Mouse (Mus musculus) neutrophil, adult 5-6 weeks (primary cell): ENCODE measurements at regions not wholly inside any gene's neighbourhood (a gene's known extent, or its start where the extent isn't known, plus 50 kb on each side); places are given as distances from the start of the nearest gene placed in this dataset.

Source experiments
- ATAC-seq: fragments of 151-379, 151-347 bp; 2 replicates; pipeline ENCODE4 v1.8.0; 2017; ENCODE audit warnings: mild to moderate bottlenecking, moderate TSS enrichment; ENCODE audit not compliant: insufficient number of reproducible peaks, poor library complexity, low FRiP score, severe bottlenecking; ENCODE audit errors: extremely low read depth

DNA sequence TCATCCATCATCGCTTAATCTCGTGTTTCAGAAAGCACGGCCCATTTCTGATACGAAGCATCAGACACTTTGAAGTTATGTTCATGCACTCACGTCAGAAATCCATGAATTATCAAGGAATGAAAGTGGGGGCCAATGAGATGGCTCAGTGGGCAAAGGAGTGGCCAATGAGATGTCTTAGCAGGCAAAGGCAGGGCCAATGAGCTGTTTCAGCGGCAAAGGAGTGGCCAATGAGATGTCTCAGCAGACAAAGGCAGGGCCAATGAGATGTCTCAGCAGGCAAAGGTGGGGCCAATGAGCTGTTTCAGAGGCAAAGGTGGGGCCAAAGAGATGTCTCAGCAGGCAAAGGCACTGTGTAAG lies 157.3 kb upstream of the Pde3a start:
- ATAC-seq: no peak

DNA sequence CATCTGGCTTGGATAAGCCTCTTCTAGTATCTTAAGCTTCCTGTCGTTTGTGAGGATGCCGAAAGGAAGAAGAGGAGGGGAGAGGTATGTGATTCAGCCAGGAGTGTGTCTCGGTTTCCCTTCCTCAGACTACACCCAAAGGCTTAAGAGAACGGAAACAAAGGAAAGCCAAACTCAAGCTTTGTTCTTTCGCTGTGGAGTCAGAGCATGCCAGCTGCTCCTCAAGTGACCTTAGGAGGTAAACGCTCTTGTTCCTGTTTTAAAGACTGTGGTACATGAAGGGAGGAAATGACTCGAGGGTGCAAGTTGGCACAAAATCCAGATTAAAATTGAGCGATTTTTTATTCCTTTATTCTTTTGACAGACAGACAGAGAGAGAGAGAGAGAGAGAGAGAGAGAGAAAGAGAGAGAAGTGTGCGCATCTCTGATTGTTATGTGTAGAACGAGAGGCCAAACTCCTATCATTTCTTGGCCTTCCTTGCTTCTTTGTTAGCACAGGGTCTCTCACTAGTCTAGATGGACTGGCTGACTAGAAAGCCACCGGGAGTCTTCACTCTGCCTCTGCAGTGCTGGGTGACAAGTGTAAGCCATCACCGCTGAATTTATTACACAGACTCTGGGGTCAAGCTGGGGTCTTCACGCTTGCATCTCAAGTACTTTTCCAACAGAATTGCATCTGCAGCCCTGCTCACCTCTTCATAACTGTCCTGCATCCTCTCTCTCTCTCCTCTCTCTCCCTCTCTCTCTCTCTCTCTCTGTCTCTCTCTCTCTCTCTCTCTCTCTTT lies 151.5 kb upstream of the Pde3a start:
- no peak for ATAC-seq

DNA sequence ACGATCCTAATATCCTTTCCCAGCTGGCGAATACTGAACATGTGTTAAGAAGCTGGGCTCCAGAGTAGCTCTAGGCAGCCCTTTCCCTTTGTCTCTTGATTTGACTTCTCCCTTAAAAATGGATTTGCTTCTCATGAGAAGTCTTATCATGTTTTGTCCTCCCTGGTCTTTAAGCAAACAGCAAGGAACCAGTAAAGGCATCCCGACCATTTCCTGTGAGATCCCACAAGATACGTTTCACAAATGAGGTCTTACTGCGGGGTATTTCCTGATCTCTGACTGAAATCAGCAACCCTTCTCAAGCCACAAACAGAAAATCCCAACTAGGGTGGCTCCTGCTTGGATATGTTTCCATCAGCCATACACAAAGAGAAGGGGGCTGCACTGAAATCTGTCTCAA lies 130.8 kb upstream of the Pde3a start:
- ATAC-seq: no peak

GRCm38 (mm10) chr6:141126614-141127396 lies 122.3 kb upstream of the Pde3a start:
- ATAC-seq: no peak

DNA sequence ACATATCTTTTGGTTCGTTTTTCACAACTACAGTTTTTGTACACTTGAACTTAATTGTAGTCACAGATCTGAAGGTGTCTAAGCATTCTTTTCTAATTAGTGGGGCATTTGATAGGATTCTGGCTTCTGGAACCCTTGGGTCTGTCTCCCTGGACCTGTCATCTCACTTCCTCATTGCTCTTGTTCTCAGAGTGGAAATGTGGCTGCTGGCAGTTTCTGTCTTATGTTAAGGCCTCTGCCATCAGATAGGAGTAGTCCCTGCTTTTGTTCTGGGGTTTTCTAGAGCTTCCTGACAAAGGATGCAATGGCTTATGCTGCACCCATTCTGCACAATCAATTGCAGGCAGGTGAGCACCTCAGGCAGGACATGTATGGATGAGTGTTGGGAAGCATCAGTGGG lies 119.5 kb upstream of the Pde3a start:
- no peak for ATAC-seq

DNA sequence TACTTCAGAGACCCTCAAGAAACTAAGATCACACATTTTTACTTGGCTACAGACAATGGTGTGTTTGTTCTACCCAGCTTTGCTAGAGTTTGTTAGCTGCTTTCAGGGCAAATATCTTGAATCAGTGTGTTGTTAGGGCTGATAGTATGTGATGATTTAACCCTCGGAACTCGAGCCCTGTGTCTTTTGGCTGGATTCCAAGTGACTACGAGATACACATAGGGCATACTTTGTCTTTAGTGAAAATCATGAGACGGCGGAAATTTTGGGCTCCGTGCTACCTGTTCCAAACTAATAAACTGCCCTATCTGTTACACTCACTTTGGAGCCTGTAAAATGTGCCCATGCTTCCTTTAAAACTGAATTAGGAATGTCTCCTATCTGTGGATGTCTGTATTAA lies 114.9 kb upstream of the Pde3a start:
- ATAC-seq: no peak

- ATAC-seq: no peak
Measured at GRCm38 (mm10) chr6:141136664-141137375, 112.2 kb upstream of the Pde3a start.

DNA sequence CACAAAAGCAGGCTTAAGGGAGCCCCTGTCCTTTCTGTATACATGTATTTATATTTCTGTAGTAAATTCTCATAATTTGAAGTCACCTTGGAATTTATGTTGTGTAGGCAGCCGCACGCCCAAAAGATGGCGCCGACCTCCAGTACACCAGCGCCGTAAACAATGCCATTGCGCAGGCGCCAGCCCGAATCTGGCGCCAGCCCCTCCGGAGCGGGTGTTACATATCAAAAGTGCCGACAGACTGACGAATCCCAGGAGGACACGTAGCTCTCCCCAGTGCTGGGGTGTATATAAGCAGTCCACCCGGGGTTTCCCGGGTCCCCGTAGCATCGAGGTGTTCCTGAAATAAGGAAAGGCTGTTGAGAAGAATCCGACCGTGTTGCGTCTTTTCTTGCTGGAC lies 108.1 kb upstream of the Pde3a start:
- no peak for ATAC-seq

- no peak for ATAC-seq
Measured at GRCm38 (mm10) chr6:141148417-141149169, 100.5 kb upstream of the Pde3a start.

DNA sequence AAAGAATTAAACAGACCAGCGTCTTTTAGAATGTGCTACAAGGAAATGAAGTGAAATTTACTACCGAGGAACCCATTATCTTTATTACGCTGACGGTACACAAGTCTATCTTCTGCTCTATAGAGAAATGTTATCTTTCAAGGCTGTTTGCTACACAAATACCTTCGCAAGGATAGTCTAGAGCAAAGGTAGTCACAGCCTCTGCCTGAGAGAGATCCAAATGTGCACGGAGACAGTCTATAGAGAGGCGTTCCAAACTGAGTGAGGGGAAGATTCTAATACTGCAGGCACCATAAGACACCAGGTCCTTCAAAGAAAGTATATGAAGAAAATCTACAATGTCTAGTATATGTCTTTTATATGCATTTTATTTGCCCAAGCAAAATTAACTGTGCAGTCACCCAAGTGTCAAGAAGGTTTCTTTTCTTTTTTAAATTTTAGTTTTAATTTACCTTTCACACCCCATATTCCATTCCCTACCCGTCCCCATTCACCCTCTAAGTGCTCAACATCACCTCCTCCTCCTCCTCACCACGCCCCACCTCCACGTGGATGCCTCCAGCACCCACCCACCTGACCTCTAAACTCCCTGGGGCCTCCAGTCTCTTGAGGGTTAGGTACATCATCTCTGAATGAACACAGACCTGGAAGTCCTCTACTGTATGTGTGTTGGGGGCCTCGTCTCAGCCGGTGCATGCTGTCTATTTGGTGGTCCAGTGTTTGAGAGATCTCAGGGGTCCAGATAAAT lies 99.7 kb upstream of the Pde3a start:
- no peak for ATAC-seq

GRCm38 (mm10) chr6:141159326-141159725 lies 89.7 kb upstream of the Pde3a start:
- ATAC-seq: no peak

GRCm38 (mm10) chr6:141161626-141162233 lies 87.3 kb upstream of the Pde3a start:
- ATAC-seq: no peak

DNA sequence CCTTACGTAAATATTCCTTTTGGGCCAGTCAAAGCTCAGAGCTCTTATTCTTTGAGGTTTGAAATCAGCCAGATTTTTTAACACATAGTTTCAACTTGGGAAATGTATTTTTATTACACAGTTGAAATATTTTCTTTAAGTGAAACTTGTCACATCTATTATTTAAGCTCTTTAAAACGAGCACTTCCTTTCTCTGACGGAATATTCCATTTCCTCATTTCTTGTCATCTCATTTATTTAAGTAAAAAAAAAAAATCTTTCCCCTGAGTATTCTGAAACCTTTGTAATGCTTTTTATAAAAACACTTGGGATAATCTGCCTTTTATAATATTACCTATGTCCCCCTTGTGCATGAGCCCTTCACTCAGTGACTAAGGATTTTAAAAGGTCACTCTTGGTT lies 81.8 kb upstream of the Pde3a start:
- ATAC-seq: no peak

GRCm38 (mm10) chr6:141168356-141168755 lies 80.7 kb upstream of the Pde3a start:
- no peak for ATAC-seq

DNA sequence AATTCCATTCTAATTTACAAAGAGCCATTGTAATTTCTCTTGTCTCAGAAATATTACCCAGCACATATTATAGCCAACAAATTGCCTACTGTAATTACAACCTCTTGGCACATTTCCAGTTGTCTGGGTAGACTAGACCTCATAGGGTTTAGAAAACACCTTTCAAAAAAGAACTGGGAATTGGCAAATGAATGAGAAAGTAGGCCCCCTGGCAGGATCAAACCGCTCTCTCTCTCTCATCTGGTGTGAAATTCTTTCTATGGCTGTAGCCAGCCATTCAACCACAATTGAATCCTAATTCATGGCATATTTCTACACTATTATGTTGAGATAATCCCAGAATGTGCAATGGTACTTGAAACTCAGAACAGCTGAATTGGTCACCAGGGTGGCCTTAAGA lies 65.3 kb upstream of the Pde3a start:
- no peak for ATAC-seq

GRCm38 (mm10) chr6:141188036-141188435 lies 61.0 kb upstream of the Pde3a start:
- no peak for ATAC-seq

DNA sequence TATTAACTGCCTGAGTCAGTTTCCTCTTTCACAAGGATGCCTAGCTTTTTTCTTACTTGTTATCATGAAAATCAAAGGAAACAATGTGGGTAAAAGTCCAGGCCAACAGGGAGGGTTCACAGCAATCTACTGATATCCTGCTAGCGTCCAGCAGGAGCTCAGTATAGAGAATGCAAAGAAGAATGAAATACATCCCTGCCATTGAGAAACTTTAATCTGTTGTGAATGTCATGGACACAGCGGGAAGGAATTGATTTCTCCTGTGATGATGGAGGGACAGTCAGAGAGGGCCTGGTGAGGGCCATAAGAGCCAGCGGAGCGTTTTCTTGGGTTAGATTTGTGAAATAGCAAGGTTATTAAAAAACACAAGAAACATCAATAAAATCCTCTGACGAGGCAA lies 60.0 kb upstream of the Pde3a start:
- ATAC-seq: no peak

- no peak for ATAC-seq
Measured at GRCm38 (mm10) chr6:141189701-141190100, 59.4 kb upstream of the Pde3a start.
